Mouse (Mus musculus) heart, adult 2 months (tissue): ENCODE measurements around the gene 1700022I11Rik.

Experiments
- CTCF ChIP-seq: fragments of 200-600 bp; IDR thresholded peaks from 2 replicates; pipeline ENCODE4 v1.8.1; 2022; ENCODE audit warnings: antibody characterized with exemption, mild to moderate bottlenecking, moderate library complexity
- EP300 ChIP-seq: fragments of 200-500 bp; IDR thresholded peaks from 2 replicates; pipeline ENCODE4 v1.6.1; 2011; ENCODE audit warnings: low read depth, low read length, control low read depth; ENCODE audit not compliant: insufficient read depth

- TF ChIP-seq CTCF (no peak), EP300 (0 out of 2 replicates have a peak, but pooled peaks have one; percentile 38)
Measured at GRCm38 (mm10) chr4:42950065-42950558, 19.3 kb upstream of the 1700022I11Rik start.
